Mouse (Mus musculus): ENCODE measurements around the gene Pidd1. TPM values are rescaled to one million over a fixed set of nuclear protein-coding genes. Genes with fewer than 3 reads are reported as not detected.

Gene Pidd1
- total and polyA plus RNA-seq, 3 experiments = 5.8 to 24.9 (median 7.8) TPM

GRCm38 (mm10) chr7:141486239-141486638 is 42.4 kb upstream of the Pidd1 start:
- no peak overlapping the region for H3K4me2 ChIP-seq (ENCODE audit: insufficient read depth, low read depth, poor library complexity, severe bottlenecking)
- no peaks in the 10 kb centered on the region for H3K9me3 ChIP-seq (replicated peaks; ENCODE audit: low read length)
- H3K9ac ChIP-seq (ENCODE audit: insufficient read depth, low read depth) = no peak overlapping the region
- H3K36me3 ChIP-seq (replicated peaks in 1 of 2; ENCODE audit: control insufficient read depth in 1 of 2, insufficient read depth in 1 of 2, low read length in 1 of 2) = peaks cover 0 to 61% of the 10 kb centered on the region in 2 experiments
- H3K79me2 ChIP-seq (replicated peaks; ENCODE audit: control insufficient read depth, extremely low read depth, insufficient read depth, poor library complexity, severe bottlenecking) = no peaks in the 10 kb centered on the region
- H3K4me1 ChIP-seq (ENCODE audit: control insufficient read depth in 1 of 2, insufficient read depth in 2 of 2) = peaks cover 17 to 34% of the 10 kb centered on the region in 2 experiments
- TF ChIP-seq MXI1 (IDR thresholded peaks at IDR 0.05; ENCODE audit: low read depth, low read length) = no peak
- no peak for TF ChIP-seq SMC3 (IDR thresholded peaks at IDR 0.05; ENCODE audit: low read depth, low read length)
- TF ChIP-seq ZNF384 (IDR thresholded peaks at IDR 0.05; ENCODE audit: low read depth, low read length) = no peak
- TF ChIP-seq EP300 (IDR thresholded peaks at IDR 0.05; ENCODE audit: low read length) = no peak
- no peak for TF ChIP-seq UBTF (IDR thresholded peaks at IDR 0.05; ENCODE audit: low read depth, low read length)
- no peak for TF ChIP-seq ZC3H11A (IDR thresholded peaks at IDR 0.05; ENCODE audit: low read depth, low read length)
- no peak for TF ChIP-seq TBP (conservative IDR thresholded peaks at IDR 0.05; ENCODE audit: low read depth, low read length)
- no peak for TF ChIP-seq NELFE (IDR thresholded peaks at IDR 0.05; ENCODE audit: low read depth, low read length)
- TF ChIP-seq ETS1 (conservative IDR thresholded peaks at IDR 0.05; ENCODE audit: low read depth, low read length) = no peak
- TF ChIP-seq SIN3A (IDR thresholded peaks at IDR 0.05; ENCODE audit: low read length) = no peak
- no peak for TF ChIP-seq POLR2A (IDR thresholded peaks at IDR 0.05; ENCODE audit: low read depth, low read length)
- no peak for TF ChIP-seq HCFC1 (IDR thresholded peaks at IDR 0.05; ENCODE audit: low read depth, low read length)
- no peak for TF ChIP-seq KAT2A (IDR thresholded peaks at IDR 0.05; ENCODE audit: insufficient replicate concordance, low read length)
- TF ChIP-seq USF1 (IDR thresholded peaks at IDR 0.05; ENCODE audit: low read depth, low read length) = no peak
- H3K4me3 ChIP-seq (replicated peaks in 1 of 3; ENCODE audit: low read depth in 2 of 3, low read length in 2 of 3, poor library complexity in 1 of 3) = no peak overlapping the region
- no peak for DNase-seq (ENCODE audit: extremely low read depth)
- no peaks in the 10 kb centered on the region for H3K27me3 ChIP-seq (replicated peaks)
- dilution Hi-C loops (cut with MboI; ENCODE audit: extremely low pct_ligation_motif_present, extremely low pct_unique_long_range_greater_than_20kb, low sequenced_read_pairs) (no loop called here), in situ Hi-C loops (cut with MboI; ENCODE audit: low pct_ligation_motif_present, low pct_unique_long_range_greater_than_20kb, low sequenced_read_pairs) (no loop called here)
- no peak overlapping the region for H3K27ac ChIP-seq (ENCODE audit: insufficient read depth, low read depth)

GRCm38 (mm10) chr7:141485606-141486005 is 41.8 kb upstream of the Pidd1 start:
- in situ Hi-C loops (cut with MboI; ENCODE audit: low pct_ligation_motif_present, low pct_unique_long_range_greater_than_20kb, low sequenced_read_pairs) = no loop called here

More at GRCm38 (mm10) chr7:141485606-141486005, 41.8 kb upstream of the Pidd1 start:
- Histone ChIP-seq H3K27ac (ENCODE audit: insufficient read depth, low read depth) (no peak overlapping the region), H3K79me2 (replicated peaks; ENCODE audit: control insufficient read depth, extremely low read depth, insufficient read depth, poor library complexity, severe bottlenecking) (no peaks in the 10 kb centered on the region), H3K36me3 (replicated peaks in 1 of 2; ENCODE audit: control insufficient read depth in 1 of 2, insufficient read depth in 1 of 2, low read length in 1 of 2) (peaks cover 0 to 55% of the 10 kb centered on the region in 2 experiments), H3K4me2 (ENCODE audit: insufficient read depth, low read depth, poor library complexity, severe bottlenecking) (no peak overlapping the region), H3K4me1 (ENCODE audit: control insufficient read depth in 1 of 2, insufficient read depth in 2 of 2) (peaks cover 20 to 40% of the 10 kb centered on the region in 2 experiments), H3K4me3 (replicated peaks in 1 of 3; ENCODE audit: low read depth in 2 of 3, low read length in 2 of 3, poor library complexity in 1 of 3) (no peak overlapping the region), H3K9ac (ENCODE audit: insufficient read depth, low read depth) (no peak overlapping the region), H3K27me3 (replicated peaks) (no peaks in the 10 kb centered on the region), H3K9me3 (replicated peaks; ENCODE audit: low read length) (no peaks in the 10 kb centered on the region)
- no peak for TF ChIP-seq CTCF (conservative IDR thresholded peaks at IDR 0.05 in 1 of 2, IDR thresholded peaks at IDR 0.05 in 1 of 2; ENCODE audit: low read depth in 2 of 2, low read length in 2 of 2)
- no peak for TF ChIP-seq MAX (IDR thresholded peaks at IDR 0.05; ENCODE audit: low read length)
- TF ChIP-seq EP300 (IDR thresholded peaks at IDR 0.05; ENCODE audit: low read length) = no peak
- no peak for TF ChIP-seq NELFE (IDR thresholded peaks at IDR 0.05; ENCODE audit: low read depth, low read length)
- no peak for TF ChIP-seq MXI1 (IDR thresholded peaks at IDR 0.05; ENCODE audit: low read depth, low read length)
- DNase-seq (ENCODE audit: extremely low read depth) = no peak
- dilution Hi-C loops (cut with MboI; ENCODE audit: extremely low pct_ligation_motif_present, extremely low pct_unique_long_range_greater_than_20kb, low sequenced_read_pairs) = no loop called here

All from CH12.LX (cell line).